Mouse (Mus musculus) midbrain, embryonic 16.5 days (tissue): ENCODE measurements around the gene Atp8b4. TPM values are rescaled to one million over a fixed set of nuclear protein-coding genes. Genes with fewer than 3 reads are reported as not detected.

Experiments
- ATAC-seq: fragments of 200-750 bp; cut with Nextera tagmentation; 2 replicates; pipeline ENCODE4 v1.8.0; 2017; ENCODE audit warnings: moderate TSS enrichment
- H3K27ac ChIP-seq: fragments of 300-500 bp; sonication (generic); 2 replicates; pipeline ENCODE4 v1.5.1; 2014; ENCODE audit warnings: mild to moderate bottlenecking, low read length, mixed read lengths
- H3K27me3 ChIP-seq: fragments of 300-500 bp; sonication (generic); 2 replicates; pipeline ENCODE4 v1.6.1; 2014; ENCODE audit warnings: low read depth, low read length, mixed read lengths; ENCODE audit not compliant: control insufficient read depth, insufficient read depth
- H3K36me3 ChIP-seq: fragments of 300-500 bp; sonication (generic); 2 replicates; pipeline ENCODE4 v1.6.1; 2014; ENCODE audit warnings: mild to moderate bottlenecking, low read length, moderate library complexity, mixed read lengths; ENCODE audit not compliant: control insufficient read depth, insufficient read depth
- H3K4me1 ChIP-seq: fragments of 300-500 bp; sonication (generic); 2 replicates; pipeline ENCODE4 v1.6.1; 2014; ENCODE audit warnings: mild to moderate bottlenecking, low read length, mixed read lengths; ENCODE audit not compliant: control insufficient read depth, insufficient read depth
- H3K4me2 ChIP-seq: fragments of 300-500 bp; sonication (generic); 2 replicates; pipeline ENCODE4 v1.6.1; 2014; ENCODE audit warnings: mild to moderate bottlenecking, low read length, mixed read lengths
- H3K4me3 ChIP-seq: fragments of 300-500 bp; sonication (generic); 2 replicates; pipeline ENCODE4 v1.5.1; 2014; ENCODE audit warnings: low read depth, mild to moderate bottlenecking, low read length, moderate library complexity, mixed read lengths
- H3K9ac ChIP-seq: fragments of 300-500 bp; sonication (generic); 2 replicates; pipeline ENCODE4 v1.6.1; 2014; ENCODE audit warnings: low read depth, low read length, mixed read lengths
- H3K9me3 ChIP-seq: fragments of 300-500 bp; sonication (generic); replicated peaks from 2 replicates; pipeline ENCODE4 v1.6.1; 2014; ENCODE audit warnings: mild to moderate bottlenecking, low read length, mixed read lengths; ENCODE audit not compliant: control insufficient read depth, poor library complexity, severe bottlenecking
- WGBS: fragments of 180-500 bp; shearing (Covaris S2); extraction: QIAGEN DNeasy Blood & Tissue Kit; methylation state at CpG from one replicate; pipeline ENCODE4 v1.1.7; 2014; 5-methylcytosine and 5-hydroxymethylcytosine counted together
- polyA plus RNA-seq: library from polyadenylated mRNA; unstranded; fragments of >200 nt; fragmentation: Nextera tagmentation; extraction: Ambion mirVana; gene quantifications from 2 replicates; pipeline ENCODE4 v1.2.1, GENCODE M21; 2015

Atp8b4 gene
- polyA plus RNA-seq, result not detected in 2 replicates

GRCm38 (mm10) chr2:126500521-126500920, at the start of gene Atp8b4:
TSS of gene Atp8b4 (minus strand) at chr2:126500674.
- no peaks in the 10 kb centered on the region for H3K4me1 ChIP-seq

GRCm38 (mm10) chr2:126549681-126550080, 49.2 kb upstream of the Atp8b4 start:
- Histone ChIP-seq H3K27me3 (peaks cover 4% of the 10 kb centered on the region; the same call in 1 of the 2 replicates), H3K4me2 (no peak overlapping the region), H3K4me3 (no peak overlapping the region), H3K9me3 (no peaks in the 10 kb centered on the region), H3K4me1 (peaks cover 5% of the 10 kb centered on the region; the same call in 1 of the 2 replicates), H3K36me3 (no peaks in the 10 kb centered on the region), H3K27ac (no peak overlapping the region), H3K9ac (no peak overlapping the region)
- ATAC-seq, result no peak
- WGBS, result 87% methylated on average over 7 of the region's 7 CpGs

More at GRCm38 (mm10) chr2:126500521-126500920, at the start of gene Atp8b4:
- no peak for ATAC-seq
- H3K36me3 ChIP-seq, result no peaks in the 10 kb centered on the region
- H3K4me3 ChIP-seq, result no peak within 1 kb of the TSS
- no peak within 1 kb of the TSS for H3K4me2 ChIP-seq
- 0 out of 2 replicates have a peak, but pooled peaks cover 3% of the 10 kb centered on the region for H3K9me3 ChIP-seq
- no peak within 1 kb of the TSS for H3K9ac ChIP-seq
- no peak within 1 kb of the TSS for H3K27ac ChIP-seq
- H3K27me3 ChIP-seq, result no peaks in the 10 kb centered on the region
- 91% methylated on average over 6 of the region's 6 CpGs for WGBS

DNA sequence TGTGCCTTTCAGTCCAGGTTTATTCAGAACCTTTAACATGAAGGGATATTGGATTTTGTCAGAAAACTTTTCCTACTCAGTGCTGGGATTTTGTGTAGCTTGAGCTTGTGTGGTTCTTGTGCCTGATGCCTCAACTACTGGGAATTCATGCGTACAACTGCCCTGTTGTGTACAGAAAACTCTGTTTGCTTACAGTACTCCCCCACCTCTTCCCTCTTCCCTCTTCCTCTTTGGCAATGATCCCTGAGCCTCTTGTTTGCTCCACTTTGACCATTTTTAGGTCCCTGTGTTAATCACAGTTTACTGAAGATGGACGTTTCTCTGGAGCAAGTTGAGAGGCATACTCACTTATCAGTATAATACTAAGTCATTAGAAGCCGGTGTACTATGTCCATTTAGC, 45.9 kb upstream of the Atp8b4 start:
- 88% methylated on average over 3 of the region's 3 CpGs for WGBS

DNA sequence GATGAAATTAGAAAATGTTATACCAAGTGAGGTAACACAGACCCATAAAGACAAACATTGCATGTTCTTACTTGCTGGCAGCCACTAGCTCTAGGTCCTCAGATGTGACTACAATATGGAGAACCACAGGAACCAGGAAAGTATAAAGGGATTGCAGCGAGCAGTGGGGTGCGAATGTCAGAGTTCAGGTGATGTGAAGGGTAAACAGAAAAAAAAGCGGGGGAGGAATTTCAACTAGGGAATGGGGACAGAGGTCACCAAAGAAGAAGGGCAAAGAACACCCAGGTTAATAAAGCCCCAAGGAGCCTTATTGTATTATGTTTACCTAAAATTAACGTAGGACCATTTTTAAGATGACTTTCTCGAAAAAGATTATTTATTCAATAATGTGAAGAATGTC, 44.8 kb upstream of the Atp8b4 start:
- H3K4me1 ChIP-seq, result no peaks in the 10 kb centered on the region
- ATAC-seq, result no peak
- no peak overlapping the region for H3K4me2 ChIP-seq
- 69% methylated on average over 5 of the region's 5 CpGs for WGBS
- no peak overlapping the region for H3K27ac ChIP-seq
- H3K4me3 ChIP-seq, result no peak overlapping the region
- H3K9ac ChIP-seq, result no peak overlapping the region
- no peaks in the 10 kb centered on the region for H3K36me3 ChIP-seq
- H3K9me3 ChIP-seq, result peaks cover 2% of the 10 kb centered on the region; the same call in 1 of the 2 replicates
- H3K27me3 ChIP-seq, result no peaks in the 10 kb centered on the region

More for the DNA sequence above, 45.9 kb upstream of the Atp8b4 start:
- no peak for ATAC-seq
- no peak overlapping the region for H3K4me2 ChIP-seq
- H3K27me3 ChIP-seq, result peaks cover 3% of the 10 kb centered on the region; the same call in 1 of the 2 replicates
- no peaks in the 10 kb centered on the region for H3K4me1 ChIP-seq
- H3K27ac ChIP-seq, result no peak overlapping the region
- H3K4me3 ChIP-seq, result no peak overlapping the region
- peaks cover 2% of the 10 kb centered on the region; the same call in 1 of the 2 replicates for H3K9me3 ChIP-seq
- H3K9ac ChIP-seq, result no peak overlapping the region
- no peaks in the 10 kb centered on the region for H3K36me3 ChIP-seq

DNA sequence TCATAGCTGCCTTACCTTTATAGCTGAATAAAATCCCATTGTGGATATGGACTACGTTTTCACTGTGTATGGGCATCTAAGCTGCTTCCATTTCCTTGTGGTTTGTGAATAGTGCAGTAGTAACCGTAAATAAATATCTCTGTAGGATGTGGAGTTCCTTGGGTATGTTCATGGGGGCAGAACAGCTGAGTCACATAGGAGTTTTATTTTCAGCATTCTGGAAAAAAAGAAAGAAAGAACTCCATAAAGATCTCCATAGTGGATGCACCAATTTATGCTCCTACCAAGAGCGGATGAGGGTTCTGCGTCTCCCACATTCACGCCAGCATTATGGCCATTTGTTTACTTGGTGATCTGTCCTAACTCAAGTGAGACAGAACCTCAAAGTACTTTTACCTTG, 41.7 kb upstream of the Atp8b4 start:
- Histone ChIP-seq H3K4me3 (no peak overlapping the region), H3K9me3 (peaks cover 2% of the 10 kb centered on the region; the same call in 1 of the 2 replicates), H3K4me1 (no peaks in the 10 kb centered on the region), H3K4me2 (no peak overlapping the region), H3K9ac (no peak overlapping the region), H3K27ac (no peak overlapping the region), H3K36me3 (no peaks in the 10 kb centered on the region), H3K27me3 (no peaks in the 10 kb centered on the region)
- ATAC-seq, result no peak
- 90% methylated on average over 5 of the region's 5 CpGs for WGBS

- Histone ChIP-seq H3K4me3 (no peak overlapping the region), H3K4me1 (no peaks in the 10 kb centered on the region), H3K9ac (no peak overlapping the region), H3K36me3 (no peaks in the 10 kb centered on the region), H3K27me3 (no peaks in the 10 kb centered on the region), H3K4me2 (no peak overlapping the region), H3K27ac (no peak overlapping the region), H3K9me3 (peaks cover 2% of the 10 kb centered on the region; the same call in 1 of the 2 replicates)
- WGBS, result 88% methylated on average over 6 of the region's 6 CpGs
- ATAC-seq, result no peak
These were observed 40.0 kb upstream of the Atp8b4 start for GRCm38 (mm10) chr2:126540390-126540925.

DNA sequence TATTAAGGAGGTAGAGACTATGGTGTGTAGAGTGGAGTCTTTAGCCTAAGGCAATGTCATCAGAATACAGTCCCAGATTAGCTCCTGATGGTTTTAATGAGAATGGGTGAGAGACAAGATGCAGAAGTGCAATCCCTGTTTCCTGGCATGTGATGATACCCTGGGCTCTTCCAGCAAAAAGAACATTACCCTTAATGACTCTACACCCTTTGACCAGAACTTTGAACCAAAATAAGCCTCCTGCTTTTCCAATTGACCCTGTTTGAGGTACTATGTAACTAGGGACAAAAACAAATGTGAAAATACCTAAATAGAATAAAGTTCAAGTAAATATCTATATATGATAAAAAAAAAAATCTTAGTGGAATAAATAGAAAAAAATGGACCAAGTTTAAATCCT, 37.2 kb upstream of the Atp8b4 start:
- H3K36me3 ChIP-seq, result no peaks in the 10 kb centered on the region
- no peak for ATAC-seq

GRCm38 (mm10) chr2:126530581-126530980, 30.1 kb upstream of the Atp8b4 start:
- H3K36me3 ChIP-seq, result no peaks in the 10 kb centered on the region
- H3K9me3 ChIP-seq, result no peaks in the 10 kb centered on the region
- no peaks in the 10 kb centered on the region for H3K27me3 ChIP-seq
- H3K9ac ChIP-seq, result no peak overlapping the region
- 86% methylated on average over 3 of the region's 3 CpGs for WGBS
- ATAC-seq, result no peak
- H3K27ac ChIP-seq, result no peak overlapping the region
- no peak overlapping the region for H3K4me2 ChIP-seq
- no peak overlapping the region for H3K4me3 ChIP-seq
- no peaks in the 10 kb centered on the region for H3K4me1 ChIP-seq

More for the DNA sequence above, 37.2 kb upstream of the Atp8b4 start:
- Histone ChIP-seq H3K9ac (no peak overlapping the region), H3K4me3 (no peak overlapping the region), H3K4me2 (no peak overlapping the region), H3K27ac (no peak overlapping the region), H3K9me3 (peaks cover under 1% of the 10 kb centered on the region; the same call in 1 of the 2 replicates), H3K4me1 (no peaks in the 10 kb centered on the region), H3K27me3 (no peaks in the 10 kb centered on the region)

DNA sequence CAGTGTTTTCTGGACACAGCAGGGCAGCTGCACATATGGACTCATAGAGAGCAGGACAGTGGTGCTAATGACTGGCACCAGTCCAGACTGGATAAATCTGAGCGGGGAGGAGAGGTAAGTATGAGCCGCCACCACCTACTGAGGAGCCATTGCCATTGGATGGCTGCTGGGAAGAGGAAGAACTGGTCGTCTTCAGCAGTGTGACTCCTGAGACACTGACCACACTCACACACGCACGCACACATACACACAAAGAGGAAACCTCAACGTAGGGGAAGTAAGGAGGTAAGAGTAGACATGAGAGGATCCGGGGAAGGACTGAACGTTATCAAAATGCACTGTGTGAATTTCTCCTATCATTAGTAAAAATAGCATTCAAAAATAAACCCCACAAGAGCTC, 27.0 kb upstream of the Atp8b4 start:
- Histone ChIP-seq H3K9ac (no peak overlapping the region), H3K4me1 (no peaks in the 10 kb centered on the region), H3K4me3 (no peak overlapping the region), H3K36me3 (no peaks in the 10 kb centered on the region), H3K27me3 (no peaks in the 10 kb centered on the region), H3K9me3 (no peaks in the 10 kb centered on the region), H3K27ac (no peak overlapping the region), H3K4me2 (no peak overlapping the region)
- ATAC-seq, result no peak
- 90% methylated on average over 8 of the region's 8 CpGs for WGBS
